Mouse (Mus musculus) heart, embryonic 16.5 days (tissue): ENCODE measurements around the gene Alcam. TPM values are rescaled to one million over a fixed set of nuclear protein-coding genes. Genes with fewer than 3 reads are reported as not detected.

Source experiments
- ATAC-seq: fragments of 200-750 bp; cut with Nextera tagmentation; replicated peaks from 2 replicates; pipeline ENCODE4 v1.8.0; 2017; ENCODE audit warnings: moderate number of reproducible peaks; ENCODE audit not compliant: insufficient read depth, low FRiP score; ENCODE audit errors: extremely low read depth
- H3K27ac ChIP-seq: fragments of 300-500 bp; sonication (generic); 2 replicates; pipeline ENCODE4 v1.5.1; 2014; ENCODE audit warnings: mild to moderate bottlenecking, low read length, control low read depth, moderate library complexity
- H3K27me3 ChIP-seq: fragments of 300-500 bp; sonication (generic); 2 replicates; pipeline ENCODE4 v1.6.1; 2014; ENCODE audit warnings: low read length, mixed read lengths; ENCODE audit not compliant: control insufficient read depth, insufficient read depth
- H3K36me3 ChIP-seq: fragments of 300-500 bp; sonication (generic); 2 replicates; pipeline ENCODE4 v1.6.1; 2014; ENCODE audit not compliant: control insufficient read depth, insufficient read depth
- H3K4me1 ChIP-seq: fragments of 300-500 bp; sonication (generic); 2 replicates; pipeline ENCODE4 v1.6.1; 2014; ENCODE audit warnings: low read length, mixed read lengths; ENCODE audit not compliant: control insufficient read depth, insufficient read depth
- H3K4me2 ChIP-seq: fragments of 300-500 bp; sonication (generic); 2 replicates; pipeline ENCODE4 v1.6.1; 2014; ENCODE audit warnings: low read depth, mild to moderate bottlenecking, control low read depth, low read length
- H3K4me3 ChIP-seq: fragments of 300-500 bp; sonication (generic); 2 replicates; pipeline ENCODE4 v1.5.1; 2014; ENCODE audit warnings: mild to moderate bottlenecking, control low read depth, low read length
- H3K9ac ChIP-seq: fragments of 300-500 bp; sonication (generic); 2 replicates; pipeline ENCODE4 v1.6.1; 2014; ENCODE audit warnings: low read length, control low read depth
- H3K9me3 ChIP-seq: fragments of 300-500 bp; sonication (generic); replicated peaks from 2 replicates; pipeline ENCODE4 v1.6.1; 2016; ENCODE audit warnings: low read length; ENCODE audit not compliant: control insufficient read depth
- WGBS: fragments of 180-500 bp; shearing (Covaris S2); extraction: QIAGEN DNeasy Blood & Tissue Kit; methylation state at CpG from one replicate; pipeline ENCODE4 v1.1.7; 2014; 5-methylcytosine and 5-hydroxymethylcytosine counted together
- polyA plus RNA-seq: library from polyadenylated mRNA; unstranded; fragments of >200 nt; fragmentation: Nextera tagmentation; extraction: Ambion mirVana; gene quantifications from 2 replicates; pipeline ENCODE4 v1.2.1, GENCODE M21; 2015

Gene Alcam
- polyA plus RNA-seq, 1 experiment from 2014 or later, result 13.4 TPM

DNA sequence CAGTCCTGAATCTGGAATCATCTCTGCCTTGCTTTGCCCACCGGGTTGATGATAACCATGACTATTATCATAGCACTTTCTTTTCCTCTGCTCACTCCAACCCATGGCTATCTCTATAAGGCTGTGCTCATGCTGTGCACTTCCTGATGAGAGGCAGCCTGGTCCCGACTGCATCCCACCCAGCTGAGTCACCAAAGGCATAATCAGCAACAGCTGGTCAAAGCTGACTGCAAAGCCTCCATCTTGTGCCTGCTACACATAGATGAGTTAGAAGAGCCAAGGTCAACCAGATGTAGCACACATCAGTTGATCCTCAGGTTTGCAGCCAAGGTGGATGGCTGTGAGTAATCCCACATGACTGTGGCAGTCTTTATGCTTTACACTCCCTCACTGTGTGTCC, 48.6 kb downstream of the Alcam start:
- H3K9me3 ChIP-seq, result no peaks in the 10 kb centered on the region
- no peak overlapping the region for H3K4me2 ChIP-seq
- H3K36me3 ChIP-seq, result no peaks in the 10 kb centered on the region
- no peak overlapping the region for H3K27ac ChIP-seq
- no peaks in the 10 kb centered on the region for H3K4me1 ChIP-seq
- 55% methylated on average over 2 of the region's 2 CpGs for WGBS
- H3K4me3 ChIP-seq, result no peak overlapping the region
- no peak overlapping the region for H3K9ac ChIP-seq
- no peak for ATAC-seq
- no peaks in the 10 kb centered on the region for H3K27me3 ChIP-seq

DNA sequence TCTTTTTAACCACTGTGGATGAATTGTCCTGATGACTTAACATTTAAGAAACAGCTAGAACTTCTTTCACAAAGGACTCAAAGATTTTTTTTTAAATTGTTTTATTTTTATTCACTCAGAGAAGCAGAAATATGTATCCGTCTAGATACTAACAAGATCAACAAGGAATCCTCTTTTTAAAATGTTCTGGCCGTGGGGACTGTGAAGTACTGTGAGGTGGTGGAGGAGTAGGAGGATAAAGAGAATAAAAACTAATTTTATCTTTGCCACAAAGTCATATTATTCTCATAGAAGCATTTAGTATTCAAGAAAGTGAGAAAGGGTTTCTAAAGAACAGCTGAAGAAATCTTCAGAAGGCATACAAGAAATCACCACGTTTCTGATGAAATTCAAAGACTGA, 54.8 kb downstream of the Alcam start:
- 77% methylated on average over 3 of the region's 3 CpGs for WGBS
- H3K4me2 ChIP-seq, result no peak overlapping the region

DNA sequence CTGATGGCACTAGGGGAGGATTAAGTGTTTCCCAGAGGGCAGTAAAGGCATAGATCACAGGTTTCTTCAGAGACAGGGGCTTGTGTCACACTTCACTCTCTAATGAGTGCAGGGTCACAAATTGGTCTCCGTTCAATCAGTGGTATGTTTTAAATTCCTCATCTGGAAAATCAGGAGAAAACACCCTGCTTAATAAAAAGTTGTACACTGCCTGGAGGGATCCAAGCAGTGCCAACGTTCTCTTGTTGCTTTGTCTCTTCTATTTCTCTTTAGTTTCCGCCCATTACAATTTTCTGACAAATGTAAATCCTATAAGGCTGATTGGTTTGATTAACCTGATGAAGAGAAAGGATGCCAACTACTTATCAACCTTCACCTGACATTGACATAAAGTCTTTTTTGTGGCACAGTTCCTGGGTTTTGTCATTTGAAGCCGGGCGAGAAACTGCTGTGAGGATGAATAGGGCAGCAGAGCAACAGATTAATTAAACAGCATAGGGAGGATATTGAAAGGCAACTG, 67.0 kb downstream of the Alcam start:
- Histone ChIP-seq H3K36me3 (no peaks in the 10 kb centered on the region), H3K4me2 (no peak overlapping the region), H3K9ac (no peak overlapping the region), H3K4me1 (no peaks in the 10 kb centered on the region; the same call in 1 of the 2 replicates), H3K27ac (no peak overlapping the region), H3K27me3 (no peaks in the 10 kb centered on the region), H3K9me3 (no peaks in the 10 kb centered on the region), H3K4me3 (no peak overlapping the region)
- no peak for ATAC-seq
- WGBS, result 77% methylated on average over 5 of the region's 5 CpGs

More for the DNA sequence above, 54.8 kb downstream of the Alcam start:
- Histone ChIP-seq H3K27ac (no peak overlapping the region), H3K36me3 (no peaks in the 10 kb centered on the region), H3K4me3 (no peak overlapping the region), H3K9me3 (no peaks in the 10 kb centered on the region), H3K27me3 (no peaks in the 10 kb centered on the region), H3K9ac (no peak overlapping the region), H3K4me1 (no peaks in the 10 kb centered on the region)
- no peak for ATAC-seq

DNA sequence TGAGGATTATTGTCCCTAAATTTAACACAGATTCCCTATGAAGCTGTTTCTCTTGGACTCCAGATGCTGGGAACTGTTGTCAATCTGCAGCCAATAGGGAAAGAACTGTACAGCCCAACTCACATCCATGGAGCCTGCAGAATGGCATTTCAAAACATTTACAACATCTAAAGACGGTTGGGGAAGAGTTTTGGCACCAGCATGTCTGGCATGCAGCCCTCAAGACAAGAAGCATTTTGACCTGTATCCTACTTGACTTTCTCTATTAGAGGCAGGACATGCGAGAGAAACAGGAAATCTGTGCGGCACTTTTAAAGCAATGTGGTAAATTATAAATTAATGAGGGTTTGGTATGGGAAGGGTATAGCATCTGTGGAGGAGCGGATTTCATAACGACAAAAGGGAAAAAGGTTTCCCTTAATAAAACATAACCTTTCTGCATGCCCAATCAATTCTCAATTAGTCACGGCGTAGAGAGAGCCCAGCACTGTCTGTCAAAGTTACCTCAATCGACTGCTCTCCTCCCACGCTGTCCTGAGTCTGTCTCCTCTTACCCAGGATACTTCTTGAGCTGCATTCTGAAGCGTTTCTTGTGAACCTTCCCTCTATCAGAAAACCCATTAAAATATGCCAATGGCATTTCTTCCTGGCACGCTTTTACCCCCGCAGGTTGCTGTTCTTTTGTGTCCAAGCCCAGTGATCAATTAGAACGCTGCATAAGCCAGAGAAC, 70.3 kb downstream of the Alcam start:
- Histone ChIP-seq H3K4me3 (no peak overlapping the region), H3K4me2 (no peak overlapping the region)
- WGBS, result 60% methylated on average over 13 of the region's 13 CpGs

DNA sequence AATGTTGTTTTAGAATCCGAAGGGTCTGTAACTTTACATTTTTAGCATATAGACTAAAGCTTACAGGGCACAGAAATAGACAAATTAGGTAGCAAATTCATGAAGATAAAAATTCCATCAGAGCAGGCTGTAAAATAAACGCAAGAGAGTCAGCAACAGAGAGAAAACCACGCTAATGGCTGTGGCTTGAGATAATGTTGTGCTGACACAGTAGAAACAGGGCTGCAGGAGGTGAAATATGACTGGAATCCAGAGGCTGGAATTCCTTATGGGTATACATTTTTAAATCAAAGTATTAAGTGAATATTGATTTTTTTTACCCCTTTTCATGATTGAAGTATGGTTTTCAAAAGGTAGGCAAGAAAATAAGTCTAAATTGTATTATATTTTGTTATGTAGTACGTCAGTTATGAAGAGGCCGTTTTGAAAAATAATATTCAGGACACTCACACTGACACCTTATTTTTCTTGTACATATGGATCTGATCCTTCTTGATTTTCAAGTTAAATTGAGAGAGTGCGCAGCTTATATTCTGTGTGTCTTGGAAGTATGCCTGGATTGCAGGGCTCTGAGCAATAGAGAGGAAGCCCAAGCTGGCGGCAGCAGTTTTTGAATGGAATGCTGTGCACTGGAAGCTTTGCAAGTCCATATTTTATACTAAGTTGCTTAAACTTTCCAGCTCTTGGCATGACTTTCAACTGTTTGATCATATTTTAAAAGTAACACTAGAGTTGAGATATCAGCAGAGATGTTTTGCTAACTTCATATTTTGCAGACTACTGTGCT, 74.9 kb downstream of the Alcam start:
- no peak overlapping the region for H3K4me2 ChIP-seq
- H3K4me1 ChIP-seq, result peaks cover 3% of the 10 kb centered on the region; the same call in 1 of the 2 replicates
- 44% methylated on average over 7 of the region's 7 CpGs for WGBS
- H3K27ac ChIP-seq, result no peak overlapping the region
- no peaks in the 10 kb centered on the region for H3K36me3 ChIP-seq
- no peaks in the 10 kb centered on the region for H3K9me3 ChIP-seq
- H3K4me3 ChIP-seq, result no peak overlapping the region
- ATAC-seq, result no peak
- no peaks in the 10 kb centered on the region for H3K27me3 ChIP-seq
- H3K9ac ChIP-seq, result no peak overlapping the region

More for the DNA sequence above, 70.3 kb downstream of the Alcam start:
- Histone ChIP-seq H3K36me3 (no peaks in the 10 kb centered on the region), H3K4me1 (peaks cover 3% of the 10 kb centered on the region; the same call in 1 of the 2 replicates), H3K9ac (no peak overlapping the region), H3K9me3 (no peaks in the 10 kb centered on the region), H3K27me3 (no peaks in the 10 kb centered on the region), H3K27ac (no peak overlapping the region)
- ATAC-seq, result no peak

DNA sequence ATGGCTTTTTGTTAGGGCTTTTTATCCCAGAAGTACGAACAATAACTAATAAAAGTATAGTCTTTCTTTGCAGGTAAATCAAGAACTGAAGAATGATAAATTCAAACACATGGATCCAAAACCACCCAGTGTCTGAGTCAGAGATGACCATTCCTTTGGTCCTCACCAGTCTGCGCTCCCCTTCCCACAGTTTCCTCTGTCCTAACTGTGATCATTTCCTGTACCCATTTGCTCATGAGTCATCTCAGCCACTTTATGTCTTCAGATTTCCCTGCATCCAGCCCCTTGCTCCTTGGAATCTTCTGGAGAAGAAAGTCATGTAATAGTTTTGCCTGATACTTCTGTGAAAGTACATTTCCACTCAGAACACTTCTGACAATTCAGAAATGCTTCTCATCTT, 77.0 kb downstream of the Alcam start:
- H3K9me3 ChIP-seq, result no peaks in the 10 kb centered on the region
- no peaks in the 10 kb centered on the region for H3K36me3 ChIP-seq
- H3K4me1 ChIP-seq, result peaks cover 3% of the 10 kb centered on the region; the same call in 1 of the 2 replicates
- ATAC-seq, result no peak
- 87% methylated on average over 2 of the region's 2 CpGs for WGBS
- no peaks in the 10 kb centered on the region for H3K27me3 ChIP-seq
- H3K4me3 ChIP-seq, result no peak overlapping the region
- no peak overlapping the region for H3K27ac ChIP-seq
- H3K9ac ChIP-seq, result no peak overlapping the region
- no peak overlapping the region for H3K4me2 ChIP-seq

DNA sequence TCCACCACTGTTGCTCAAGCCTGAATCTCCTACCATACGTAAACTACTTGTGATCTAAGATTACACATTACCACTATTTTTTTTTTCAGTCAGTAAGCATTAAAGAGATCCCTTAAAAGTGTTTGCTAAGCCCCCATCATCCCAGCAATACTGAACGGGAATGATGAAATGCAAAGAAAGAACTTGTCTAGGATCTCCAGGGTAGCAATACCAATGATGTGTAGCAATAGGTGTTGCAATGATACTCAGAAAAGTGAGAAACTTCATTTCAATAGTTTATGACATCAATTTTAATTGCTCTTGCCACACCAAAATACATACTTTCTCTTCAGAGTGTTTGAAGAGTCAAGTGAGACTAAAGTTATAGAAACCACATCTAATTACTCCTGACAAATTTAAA, 81.9 kb downstream of the Alcam start:
- WGBS, result 76% methylated on average over 2 of the region's 2 CpGs
- no peaks in the 10 kb centered on the region for H3K4me1 ChIP-seq
- no peaks in the 10 kb centered on the region for H3K27me3 ChIP-seq
- H3K36me3 ChIP-seq, result no peaks in the 10 kb centered on the region
- no peak overlapping the region for H3K4me2 ChIP-seq
- H3K9me3 ChIP-seq, result no peaks in the 10 kb centered on the region
- no peak for ATAC-seq
- H3K9ac ChIP-seq, result no peak overlapping the region
- no peak overlapping the region for H3K4me3 ChIP-seq
- H3K27ac ChIP-seq, result no peak overlapping the region

DNA sequence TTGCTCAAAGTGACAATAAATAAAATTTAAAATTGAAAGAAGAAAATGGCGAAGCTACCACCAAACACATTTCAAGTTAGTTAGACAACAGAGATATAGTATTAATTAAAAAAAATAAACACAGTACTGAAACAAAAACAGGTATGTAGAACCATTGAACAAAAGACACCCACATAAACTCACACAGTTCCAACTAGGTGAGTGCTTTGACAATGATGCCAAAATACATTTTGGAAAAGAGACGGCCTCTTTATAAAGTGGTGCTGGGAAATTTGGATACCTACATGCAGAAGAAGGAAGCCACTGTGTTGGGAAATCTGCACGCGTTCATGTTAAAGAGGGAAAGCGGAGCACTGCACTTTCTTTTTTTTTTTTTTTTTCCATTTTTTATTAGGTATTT, 85.4 kb downstream of the Alcam start:
- 90% methylated on average over 5 of the region's 5 CpGs for WGBS
- no peak overlapping the region for H3K27ac ChIP-seq
- H3K27me3 ChIP-seq, result no peaks in the 10 kb centered on the region
- H3K4me1 ChIP-seq, result no peaks in the 10 kb centered on the region
- H3K9me3 ChIP-seq, result no peaks in the 10 kb centered on the region
- H3K4me2 ChIP-seq, result no peak overlapping the region
- H3K9ac ChIP-seq, result no peak overlapping the region
- H3K36me3 ChIP-seq, result no peaks in the 10 kb centered on the region
- no peak overlapping the region for H3K4me3 ChIP-seq
- no peak for ATAC-seq

DNA sequence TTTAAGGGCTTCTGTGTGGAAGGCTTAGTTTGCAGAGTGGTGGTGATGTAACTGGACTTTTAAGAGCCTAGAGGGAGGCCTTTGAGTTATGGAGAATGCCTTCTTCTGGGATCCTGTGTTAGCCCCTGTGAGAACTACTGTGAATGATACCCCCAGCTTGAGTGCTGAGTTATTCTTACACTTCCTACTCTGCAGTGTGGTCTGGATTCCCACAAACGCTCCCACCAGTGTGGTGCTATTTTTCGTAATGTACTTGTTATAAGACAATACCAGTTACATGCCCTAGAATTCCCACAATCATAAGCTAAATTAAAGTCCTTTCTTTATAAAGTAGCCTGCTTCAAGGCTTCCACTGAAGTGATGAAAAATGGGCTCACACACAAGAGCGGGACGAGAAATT, 87.0 kb downstream of the Alcam start:
- Histone ChIP-seq H3K9me3 (no peaks in the 10 kb centered on the region), H3K9ac (no peak overlapping the region), H3K36me3 (no peaks in the 10 kb centered on the region), H3K4me3 (no peak overlapping the region), H3K4me2 (no peak overlapping the region), H3K4me1 (no peaks in the 10 kb centered on the region), H3K27me3 (no peaks in the 10 kb centered on the region), H3K27ac (no peak overlapping the region)
- ATAC-seq, result no peak
- 79% methylated on average over 4 of the region's 4 CpGs for WGBS
